Mouse (Mus musculus) embryo, embryonic 11 days (tissue): ENCODE results near the gene Tmem242.

Source experiments
- DNase-seq: peaks from one replicate; pipeline ENCODE4 v3.0.0-alpha.2; 2015

Gene Tmem242

GRCm38 (mm10) chr17:5414041-5414440 is 26.0 kb downstream of the Tmem242 start:
- no peak for DNase-seq

- DNase-seq: no peak
Observed at GRCm38 (mm10) chr17:5413350-5413749, 26.7 kb downstream of the Tmem242 start.

- no peak for DNase-seq
Observed at GRCm38 (mm10) chr17:5412740-5413139, 27.3 kb downstream of the Tmem242 start.

GRCm38 (mm10) chr17:5412301-5412700 is 27.8 kb downstream of the Tmem242 start:
- DNase-seq: no peak

GRCm38 (mm10) chr17:5411205-5411604 is 28.9 kb downstream of the Tmem242 start:
- no peak for DNase-seq

- DNase-seq: no peak
Observed at GRCm38 (mm10) chr17:5410336-5410735, 29.7 kb downstream of the Tmem242 start.

GRCm38 (mm10) chr17:5407030-5407429 is 33.0 kb downstream of the Tmem242 start:
- no peak for DNase-seq

- peak; percentile 32 for DNase-seq
Observed at GRCm38 (mm10) chr17:5406566-5406965, 33.5 kb downstream of the Tmem242 start.

GRCm38 (mm10) chr17:5403885-5404284 is 36.2 kb downstream of the Tmem242 start:
- no peak for DNase-seq

- peak; percentile 85 for DNase-seq
Observed at GRCm38 (mm10) chr17:5402624-5403023, 37.4 kb downstream of the Tmem242 start.

GRCm38 (mm10) chr17:5402069-5402468 is 38.0 kb downstream of the Tmem242 start:
- peak; percentile 83 for DNase-seq

GRCm38 (mm10) chr17:5401288-5401687 is 38.8 kb downstream of the Tmem242 start:
- no peak for DNase-seq

GRCm38 (mm10) chr17:5400435-5401090 is 39.5 kb downstream of the Tmem242 start:
- no peak for DNase-seq

GRCm38 (mm10) chr17:5397148-5398007 is 42.7 kb downstream of the Tmem242 start:
- DNase-seq: peak; percentile 85

GRCm38 (mm10) chr17:5396213-5396612 is 43.8 kb downstream of the Tmem242 start:
- DNase-seq: no peak

- no peak for DNase-seq
Observed at GRCm38 (mm10) chr17:5395454-5396205, 44.4 kb downstream of the Tmem242 start.

GRCm38 (mm10) chr17:5390682-5391081 is 49.4 kb downstream of the Tmem242 start:
- DNase-seq: no peak

- DNase-seq: no peak
Observed at GRCm38 (mm10) chr17:5388351-5388750, 51.7 kb downstream of the Tmem242 start.

- no peak for DNase-seq
Observed at GRCm38 (mm10) chr17:5386885-5387545, 53.0 kb downstream of the Tmem242 start.

- no peak for DNase-seq
Observed at GRCm38 (mm10) chr17:5385694-5386093, 54.4 kb downstream of the Tmem242 start.

GRCm38 (mm10) chr17:5377930-5378310 is 62.1 kb downstream of the Tmem242 start:
- DNase-seq: peak; percentile 32

GRCm38 (mm10) chr17:5377151-5377929 is 62.7 kb downstream of the Tmem242 start:
- DNase-seq: no peak
